Mouse (Mus musculus): Measurements from ENCODE around the gene Ager.

DNA sequence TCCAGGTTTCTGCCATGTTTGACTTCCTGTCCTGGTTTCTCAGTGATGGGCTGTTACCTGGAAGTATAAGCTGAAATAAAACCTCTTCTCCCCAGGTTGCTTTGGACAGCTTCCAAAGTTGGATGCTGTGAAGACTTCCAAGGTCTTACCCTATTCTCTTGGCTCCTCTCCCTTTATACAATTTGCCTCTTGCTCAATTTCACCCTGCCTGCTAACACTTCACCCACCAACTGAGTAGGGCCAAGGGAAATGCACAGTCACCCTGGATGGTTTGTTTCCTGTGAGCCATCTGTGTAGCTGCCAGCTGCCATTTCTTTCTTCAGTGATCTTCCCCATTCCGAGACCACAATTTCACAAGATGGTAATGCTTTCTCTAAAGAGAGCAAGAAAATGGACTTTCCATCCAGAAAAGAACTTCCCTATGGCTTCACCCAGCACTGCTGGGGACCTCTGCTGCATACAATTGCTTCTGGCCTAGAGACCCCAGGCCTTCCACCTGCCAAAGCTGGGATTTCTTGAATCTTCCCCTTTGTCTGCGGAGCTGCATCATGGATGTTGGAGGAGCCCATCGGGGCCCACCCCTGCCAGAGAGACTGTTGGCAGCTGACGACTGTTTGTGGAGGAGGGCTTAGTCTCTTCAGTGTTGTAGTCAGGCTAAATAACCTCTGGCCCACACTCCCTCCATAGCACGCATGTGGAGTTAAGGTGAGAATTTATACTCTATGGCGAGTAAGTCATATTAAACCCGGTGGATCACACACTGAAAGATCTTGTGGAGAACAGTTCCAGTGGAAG, 42.0 kb downstream of the Ager start:
- TF ChIP-seq CTCF (conservative IDR thresholded peaks at IDR 0.05; ENCODE audit: low read length) (no peak), POU5F1 (IDR thresholded peaks at IDR 0.05; ENCODE audit: borderline replicate concordance, low read length) (no peak), NANOG (IDR thresholded peaks at IDR 0.05; ENCODE audit: borderline replicate concordance, low read length) (no peak)
